Mouse (Mus musculus) bone marrow, adult 2 months (tissue): ENCODE data around the gene Cat. TPM values are rescaled to one million over a fixed set of nuclear protein-coding genes. Genes with fewer than 3 reads are reported as not detected.

Experiments used
- H3K27ac ChIP-seq: fragments of 200-500 bp; 2 replicates; pipeline ENCODE4 v1.5.1; 2012; ENCODE audit warnings: low read depth, mild to moderate bottlenecking, control low read depth, inconsistent platforms, low read length; ENCODE audit not compliant: control insufficient read depth, poor library complexity, insufficient read depth
- H3K4me1 ChIP-seq: fragments of 200-500 bp; 2 replicates; pipeline ENCODE4 v1.6.1; 2011; ENCODE audit warnings: low read length; ENCODE audit not compliant: control insufficient read depth, insufficient read depth
- H3K4me3 ChIP-seq: fragments of 200-500 bp; replicated peaks from 2 replicates; pipeline ENCODE3; 2011; ENCODE audit warnings: mild to moderate bottlenecking, low read depth, low read length, control low read depth; ENCODE audit not compliant: control insufficient read depth
- CTCF ChIP-seq: fragments of 200-500 bp; IDR thresholded peaks from 2 replicates; pipeline ENCODE4 v1.5.1; 2011; ENCODE audit warnings: low read length, control low read depth; ENCODE audit not compliant: control insufficient read depth, insufficient read depth
- POLR2A ChIP-seq: fragments of 200-500 bp; IDR thresholded peaks from 2 replicates; pipeline ENCODE4 v1.6.1; 2011; ENCODE audit warnings: low read depth, mild to moderate bottlenecking, control low read depth, low read length, borderline replicate concordance; ENCODE audit not compliant: control insufficient read depth
- WGBS: fragments of 180-500 bp; shearing (Covaris S2); methylation state at CpG from one replicate; pipeline ENCODE4 v1.1.7; 2018; 5-methylcytosine and 5-hydroxymethylcytosine counted together
- polyA plus RNA-seq: library from polyadenylated mRNA; stranded (reverse); fragments of >200 nt; gene quantifications from 2 replicates; pipeline ENCODE4 v1.2.4, GENCODE M21; 2011; ENCODE audit warnings: low replicate concordance; ENCODE audit not compliant: missing spikeins, insufficient read depth, insufficient read length

Cat gene
- polyA plus RNA-seq, 1 experiment = 59.9 TPM

- 78% methylated on average over 3 of the region's 3 CpGs for WGBS
- H3K27ac ChIP-seq = no peak overlapping the region
- H3K4me1 ChIP-seq = no peaks in the 10 kb centered on the region
- TF ChIP-seq CTCF = no peak
- TF ChIP-seq POLR2A = no peak
- H3K4me3 ChIP-seq = no peak overlapping the region
Measured at GRCm38 (mm10) chr2:103466272-103466671, 18.7 kb downstream of the Cat start.

GRCm38 (mm10) chr2:103465429-103465828, 19.5 kb downstream of the Cat start:
- Histone ChIP-seq H3K4me1 (no peaks in the 10 kb centered on the region), H3K27ac (no peak overlapping the region), H3K4me3 (no peak overlapping the region)
- TF ChIP-seq CTCF = peak; percentile 8; the same call in 1 of the 2 replicates
- no peak for TF ChIP-seq POLR2A
- 87% methylated on average over 11 of the region's 11 CpGs for whole genome bisulfite sequencing

GRCm38 (mm10) chr2:103464524-103464923, 20.4 kb downstream of the Cat start:
- 94% methylated on average over 8 of the region's 8 CpGs for WGBS
- Histone ChIP-seq H3K4me3 (no peak overlapping the region), H3K27ac (no peak overlapping the region), H3K4me1 (no peaks in the 10 kb centered on the region)
- no peak for TF ChIP-seq POLR2A
- no peak for TF ChIP-seq CTCF

GRCm38 (mm10) chr2:103462746-103463145, 22.2 kb downstream of the Cat start:
- no peak for TF ChIP-seq CTCF
- no peak for TF ChIP-seq POLR2A
- 84% methylated on average over 5 of the region's 5 CpGs for WGBS

GRCm38 (mm10) chr2:103461743-103462142, 23.2 kb downstream of the Cat start:
- 72% methylated on average over 9 of the region's 9 CpGs for WGBS
- Histone ChIP-seq H3K4me3 (no peak overlapping the region), H3K27ac (no peak overlapping the region), H3K4me1 (no peaks in the 10 kb centered on the region)
- TF ChIP-seq POLR2A = no peak
- TF ChIP-seq CTCF = no peak

More at GRCm38 (mm10) chr2:103462746-103463145, 22.2 kb downstream of the Cat start:
- Histone ChIP-seq H3K4me1 (no peaks in the 10 kb centered on the region), H3K27ac (no peak overlapping the region), H3K4me3 (no peak overlapping the region)

GRCm38 (mm10) chr2:103461210-103461609, 23.8 kb downstream of the Cat start:
- 90% methylated on average over 8 of the region's 8 CpGs for WGBS

GRCm38 (mm10) chr2:103459069-103459468, 25.9 kb downstream of the Cat start:
- TF ChIP-seq POLR2A = no peak
- no peak for TF ChIP-seq CTCF
- Histone ChIP-seq H3K4me1 (no peaks in the 10 kb centered on the region), H3K4me3 (no peak overlapping the region), H3K27ac (no peak overlapping the region)
- 65% methylated on average over 10 of the region's 10 CpGs for WGBS

More at GRCm38 (mm10) chr2:103461210-103461609, 23.8 kb downstream of the Cat start:
- Histone ChIP-seq H3K4me1 (no peaks in the 10 kb centered on the region), H3K27ac (no peak overlapping the region), H3K4me3 (no peak overlapping the region)
- no peak for TF ChIP-seq CTCF
- TF ChIP-seq POLR2A = no peak

GRCm38 (mm10) chr2:103457628-103458027, 27.3 kb downstream of the Cat start:
- WGBS = 91% methylated on average over 7 of the region's 7 CpGs
- no peaks in the 10 kb centered on the region for H3K4me1 ChIP-seq
- TF ChIP-seq CTCF = no peak
- no peak for TF ChIP-seq POLR2A
- H3K27ac ChIP-seq = no peak overlapping the region
- no peak overlapping the region for H3K4me3 ChIP-seq

- no peak overlapping the region for H3K27ac ChIP-seq
- H3K4me3 ChIP-seq = no peak overlapping the region
- H3K4me1 ChIP-seq = no peaks in the 10 kb centered on the region
- TF ChIP-seq CTCF (no peak), POLR2A (no peak)
- 86% methylated on average over 5 of the region's 5 CpGs for WGBS
Measured at GRCm38 (mm10) chr2:103457048-103457447, 27.9 kb downstream of the Cat start.
